Mouse (Mus musculus) midbrain, embryonic 11.5 days (tissue): ENCODE measurements around the gene Nfatc3. TPM values are rescaled to one million over a fixed set of nuclear protein-coding genes. Genes with fewer than 3 reads are reported as not detected.

ENCODE experiments used
- ATAC-seq: fragments of 200-750 bp; cut with Nextera tagmentation; 2 replicates; pipeline ENCODE4 v1.8.0; 2017; ENCODE audit warnings: moderate TSS enrichment, moderate library complexity; ENCODE audit not compliant: low FRiP score
- DNase-seq: peaks from one replicate; pipeline ENCODE4 v3.0.0; 2015; ENCODE audit warnings: low spot score; ENCODE audit errors: missing footprints
- H3K27ac ChIP-seq: fragments of 300-500 bp; sonication (generic); 2 replicates; pipeline ENCODE4 v1.5.1; 2014; ENCODE audit warnings: low read depth, low read length
- H3K27me3 ChIP-seq: fragments of 300-500 bp; sonication (generic); 2 replicates; pipeline ENCODE4 v1.6.1; 2014; ENCODE audit warnings: mild to moderate bottlenecking, low read length, moderate library complexity, mixed read lengths; ENCODE audit not compliant: control insufficient read depth, insufficient read depth
- H3K36me3 ChIP-seq: fragments of 300-500 bp; sonication (generic); 2 replicates; pipeline ENCODE4 v1.6.1; 2014; ENCODE audit warnings: mild to moderate bottlenecking, low read length, moderate library complexity, mixed read lengths; ENCODE audit not compliant: control insufficient read depth, insufficient read depth
- H3K4me1 ChIP-seq: fragments of 300-500 bp; sonication (generic); 2 replicates; pipeline ENCODE4 v1.6.1; 2014; ENCODE audit warnings: low read length; ENCODE audit not compliant: control insufficient read depth, insufficient read depth
- H3K4me2 ChIP-seq: fragments of 300-500 bp; sonication (generic); 2 replicates; pipeline ENCODE4 v1.6.1; 2014; ENCODE audit warnings: mild to moderate bottlenecking, moderate library complexity
- H3K4me3 ChIP-seq: fragments of 300-500 bp; sonication (generic); 2 replicates; pipeline ENCODE4 v1.5.1; 2014; ENCODE audit warnings: low read depth, low read length
- H3K9ac ChIP-seq: fragments of 300-500 bp; sonication (generic); 2 replicates; pipeline ENCODE4 v1.6.1; 2014; ENCODE audit warnings: low read length
- H3K9me3 ChIP-seq: fragments of 300-500 bp; sonication (generic); 2 replicates; pipeline ENCODE4 v1.6.1; 2016; ENCODE audit warnings: low read length; ENCODE audit not compliant: control insufficient read depth
- WGBS: fragments of 180-500 bp; shearing (Covaris S2); extraction: QIAGEN DNeasy Blood & Tissue Kit; methylation state at CpG from one replicate; pipeline ENCODE4 v1.1.7; 2014; 5-methylcytosine and 5-hydroxymethylcytosine counted together
- polyA plus RNA-seq: library from polyadenylated mRNA; unstranded; fragments of >200 nt; fragmentation: Nextera tagmentation; extraction: Ambion mirVana; gene quantifications from 2 replicates; pipeline ENCODE4 v1.2.1, GENCODE M21; 2014

Nfatc3 gene
- polyA plus RNA-seq, 1 experiment from 2014 or later, result 3.9 TPM

GRCm38 (mm10) chr8:106127882-106128410 lies 69.3 kb downstream of the Nfatc3 start:
- ATAC-seq (no peak), DNase-seq (no peak)
- Histone ChIP-seq H3K4me2 (no peak overlapping the region), H3K9ac (no peak overlapping the region), H3K9me3 (no peaks in the 10 kb centered on the region), H3K4me1 (no peaks in the 10 kb centered on the region), H3K27me3 (no peaks in the 10 kb centered on the region; the same call in 1 of the 2 replicates), H3K27ac (no peak overlapping the region), H3K4me3 (no peak overlapping the region), H3K36me3 (peaks cover 12% of the 10 kb centered on the region; the same call in 1 of the 2 replicates)
- 93% methylated on average over 10 of the region's 10 CpGs for WGBS

- peaks cover 12% of the 10 kb centered on the region; the same call in 1 of the 2 replicates for H3K36me3 ChIP-seq
- no peak overlapping the region for H3K9ac ChIP-seq
- no peaks in the 10 kb centered on the region for H3K9me3 ChIP-seq
- no peak overlapping the region for H3K4me3 ChIP-seq
- no peak overlapping the region for H3K27ac ChIP-seq
- no peaks in the 10 kb centered on the region for H3K4me1 ChIP-seq
- H3K4me2 ChIP-seq, result no peak overlapping the region
- DNase-seq (no peak), ATAC-seq (no peak)
- peaks cover 5% of the 10 kb centered on the region for H3K27me3 ChIP-seq
These were observed 70.7 kb downstream of the Nfatc3 start for GRCm38 (mm10) chr8:106129232-106129930.

- Histone ChIP-seq H3K27me3 (peaks cover 11% of the 10 kb centered on the region), H3K9me3 (no peaks in the 10 kb centered on the region), H3K4me1 (no peaks in the 10 kb centered on the region), H3K4me3 (no peak overlapping the region), H3K4me2 (no peak overlapping the region), H3K27ac (no peak overlapping the region), H3K36me3 (peaks cover 12% of the 10 kb centered on the region; the same call in 1 of the 2 replicates), H3K9ac (no peak overlapping the region)
- 97% methylated on average over 2 of the region's 2 CpGs for WGBS
- DNase-seq (no peak), ATAC-seq (no peak)
These were observed 71.4 kb downstream of the Nfatc3 start for GRCm38 (mm10) chr8:106129997-106130396.

GRCm38 (mm10) chr8:106130505-106130904 lies 71.9 kb downstream of the Nfatc3 start:
- H3K36me3 ChIP-seq, result peaks cover 12% of the 10 kb centered on the region; the same call in 1 of the 2 replicates

GRCm38 (mm10) chr8:106131021-106131420 lies 72.4 kb downstream of the Nfatc3 start:
- 98% methylated on average over 4 of the region's 4 CpGs for WGBS
- no peak for ATAC-seq

More at GRCm38 (mm10) chr8:106130505-106130904, 71.9 kb downstream of the Nfatc3 start:
- DNase-seq (no peak), ATAC-seq (no peak)
- WGBS, result 84% methylated on average over 2 of the region's 2 CpGs
- Histone ChIP-seq H3K4me3 (no peak overlapping the region), H3K9me3 (no peaks in the 10 kb centered on the region), H3K27me3 (peaks cover 16% of the 10 kb centered on the region), H3K27ac (no peak overlapping the region), H3K9ac (no peak overlapping the region), H3K4me1 (no peaks in the 10 kb centered on the region), H3K4me2 (no peak overlapping the region)

GRCm38 (mm10) chr8:106131488-106132222 lies 73.0 kb downstream of the Nfatc3 start:
- peaks cover 28% of the 10 kb centered on the region for H3K27me3 ChIP-seq
- H3K9ac ChIP-seq, result no peak overlapping the region
- peaks cover 7% of the 10 kb centered on the region for H3K4me1 ChIP-seq
- H3K9me3 ChIP-seq, result no peaks in the 10 kb centered on the region
- no peak overlapping the region for H3K27ac ChIP-seq
- H3K4me2 ChIP-seq, result no peak overlapping the region
- DNase-seq (no peak), ATAC-seq (no peak)
- H3K4me3 ChIP-seq, result no peak overlapping the region
- WGBS, result 95% methylated on average over 7 of the region's 7 CpGs
- H3K36me3 ChIP-seq, result peaks cover 12% of the 10 kb centered on the region; the same call in 1 of the 2 replicates

More at GRCm38 (mm10) chr8:106131021-106131420, 72.4 kb downstream of the Nfatc3 start:
- H3K4me3 ChIP-seq, result no peak overlapping the region
- H3K4me2 ChIP-seq, result no peak overlapping the region
- H3K27me3 ChIP-seq, result peaks cover 21% of the 10 kb centered on the region
- no peaks in the 10 kb centered on the region for H3K9me3 ChIP-seq
- no peak for DNase-seq
- H3K9ac ChIP-seq, result no peak overlapping the region
- no peak overlapping the region for H3K27ac ChIP-seq
- H3K36me3 ChIP-seq, result peaks cover 12% of the 10 kb centered on the region; the same call in 1 of the 2 replicates
- peaks cover under 1% of the 10 kb centered on the region for H3K4me1 ChIP-seq

- ATAC-seq (no peak), DNase-seq (no peak)
- Histone ChIP-seq H3K4me2 (no peak overlapping the region), H3K27ac (no peak overlapping the region), H3K9me3 (no peaks in the 10 kb centered on the region), H3K4me1 (peaks cover 14% of the 10 kb centered on the region), H3K27me3 (peaks cover 35% of the 10 kb centered on the region), H3K36me3 (peaks cover 12% of the 10 kb centered on the region; the same call in 1 of the 2 replicates), H3K9ac (no peak overlapping the region), H3K4me3 (no peak overlapping the region)
- 93% methylated on average over 11 of the region's 11 CpGs for WGBS
These were observed 73.7 kb downstream of the Nfatc3 start for GRCm38 (mm10) chr8:106132356-106132755.

- Histone ChIP-seq H3K4me1 (peaks cover 17% of the 10 kb centered on the region), H3K27me3 (peaks cover 46% of the 10 kb centered on the region), H3K36me3 (peaks cover 9% of the 10 kb centered on the region; the same call in 1 of the 2 replicates), H3K4me3 (no peak overlapping the region), H3K4me2 (no peak overlapping the region), H3K9me3 (no peaks in the 10 kb centered on the region), H3K27ac (no peak overlapping the region), H3K9ac (no peak overlapping the region)
- DNase-seq, result no peak
- ATAC-seq, result no peak
- 72% methylated on average over 13 of the region's 13 CpGs for WGBS
These were observed 74.9 kb downstream of the Nfatc3 start for GRCm38 (mm10) chr8:106133526-106133925.

GRCm38 (mm10) chr8:106133946-106134345 lies 75.3 kb downstream of the Nfatc3 start:
- no peak overlapping the region for H3K9ac ChIP-seq
- DNase-seq (no peak), ATAC-seq (no peak)
- peaks cover 5% of the 10 kb centered on the region; the same call in 1 of the 2 replicates for H3K36me3 ChIP-seq
- H3K27me3 ChIP-seq, result peaks cover 51% of the 10 kb centered on the region
- H3K4me3 ChIP-seq, result no peak overlapping the region
- H3K27ac ChIP-seq, result no peak overlapping the region
- no peaks in the 10 kb centered on the region for H3K9me3 ChIP-seq
- 86% methylated on average over 6 of the region's 6 CpGs for WGBS
- peaks cover 17% of the 10 kb centered on the region for H3K4me1 ChIP-seq
- H3K4me2 ChIP-seq, result no peak overlapping the region
